Mouse (Mus musculus): Measurements from ENCODE around the gene Itk. TPM values are rescaled to one million over a fixed set of nuclear protein-coding genes. Genes with fewer than 3 reads are reported as not detected.

Gene Itk
- total RNA-seq, 4 experiments from 2014 or later: 0.17 to 0.82 (median 0.57) TPM

- no peak for DNase-seq (ENCODE audit: low spot score in 2 of 2)
Observed at GRCm38 (mm10) chr11:46393413-46393812, 4.1 kb upstream of the Itk start.

- DNase-seq (ENCODE audit: low spot score in 2 of 2): no peak
Observed at GRCm38 (mm10) chr11:46392890-46393289, 3.6 kb upstream of the Itk start.

GRCm38 (mm10) chr11:46390621-46391020, 1.3 kb upstream of the Itk start:
- no peak for DNase-seq (ENCODE audit: low spot score in 2 of 2)

- DNase-seq (ENCODE audit: low spot score in 2 of 2): no peak
Observed at GRCm38 (mm10) chr11:46388438-46388837, 877 bp downstream of the Itk start.

GRCm38 (mm10) chr11:46387061-46387460, 2.3 kb downstream of the Itk start:
- no peak for DNase-seq (ENCODE audit: low spot score in 2 of 2)

- DNase-seq (ENCODE audit: low spot score in 2 of 2): no peak
Observed at GRCm38 (mm10) chr11:46386556-46386955, 2.8 kb downstream of the Itk start.

GRCm38 (mm10) chr11:46384925-46385324, 4.4 kb downstream of the Itk start:
- DNase-seq (ENCODE audit: low spot score in 2 of 2): no peak

GRCm38 (mm10) chr11:46382466-46382865, 6.8 kb downstream of the Itk start:
- DNase-seq (ENCODE audit: low spot score in 2 of 2): no peak

- DNase-seq (ENCODE audit: low spot score in 2 of 2): no peak
Observed at GRCm38 (mm10) chr11:46380097-46380675, 9.1 kb downstream of the Itk start.

GRCm38 (mm10) chr11:46377819-46378782, 11.2 kb downstream of the Itk start:
- DNase-seq (ENCODE audit: low spot score in 2 of 2): no peak

- DNase-seq (ENCODE audit: low spot score in 2 of 2): no peak
Observed at GRCm38 (mm10) chr11:46377316-46377715, 12.0 kb downstream of the Itk start.

GRCm38 (mm10) chr11:46375015-46375414, 14.3 kb downstream of the Itk start:
- no peak for DNase-seq (ENCODE audit: low spot score in 2 of 2)

GRCm38 (mm10) chr11:46373071-46374030, 16.0 kb downstream of the Itk start:
- no peak for DNase-seq (ENCODE audit: low spot score in 2 of 2)

GRCm38 (mm10) chr11:46372331-46372953, 16.9 kb downstream of the Itk start:
- DNase-seq (ENCODE audit: low spot score in 2 of 2): no peak

- no peak for DNase-seq (ENCODE audit: low spot score in 2 of 2)
Observed at GRCm38 (mm10) chr11:46371250-46371649, 18.1 kb downstream of the Itk start.

GRCm38 (mm10) chr11:46370457-46370856, 18.9 kb downstream of the Itk start:
- no peak for DNase-seq (ENCODE audit: low spot score in 2 of 2)

GRCm38 (mm10) chr11:46366357-46366756, 23.0 kb downstream of the Itk start:
- DNase-seq (ENCODE audit: low spot score in 2 of 2): no peak

GRCm38 (mm10) chr11:46365744-46366143, 23.6 kb downstream of the Itk start:
- no peak for DNase-seq (ENCODE audit: low spot score in 2 of 2)

- no peak for DNase-seq (ENCODE audit: low spot score in 2 of 2)
Observed at GRCm38 (mm10) chr11:46363864-46364263, 25.5 kb downstream of the Itk start.

GRCm38 (mm10) chr11:46362061-46363022, 27.0 kb downstream of the Itk start:
- DNase-seq (ENCODE audit: low spot score in 2 of 2): peak in 1 of 2 experiments; percentile 7
